Mouse (Mus musculus): ENCODE results near the gene Foxl2.

Gene Foxl2

GRCm38 (mm10) chr9:98962478-98963142, 7.5 kb downstream of the Foxl2 start:
- DNase-seq = no peak

- no peak for DNase-seq
Observed at GRCm38 (mm10) chr9:98963661-98964060, 8.6 kb downstream of the Foxl2 start.

GRCm38 (mm10) chr9:98965084-98965483, 10.0 kb downstream of the Foxl2 start:
- no peak for DNase-seq

- DNase-seq = no peak
Observed at GRCm38 (mm10) chr9:98973101-98973521, 18.0 kb downstream of the Foxl2 start.

GRCm38 (mm10) chr9:98973561-98973960, 18.5 kb downstream of the Foxl2 start:
- no peak for DNase-seq

- DNase-seq = no peak
Observed at GRCm38 (mm10) chr9:98974898-98975297, 19.8 kb downstream of the Foxl2 start.

GRCm38 (mm10) chr9:98976081-98976480, 21.0 kb downstream of the Foxl2 start:
- DNase-seq = no peak

- no peak for DNase-seq
Observed at GRCm38 (mm10) chr9:98976520-98976919, 21.4 kb downstream of the Foxl2 start.

- peak; percentile 81 for DNase-seq
Observed at GRCm38 (mm10) chr9:98979431-98980416, 24.6 kb downstream of the Foxl2 start.

- peak; percentile 98 for DNase-seq
Observed at GRCm38 (mm10) chr9:98985800-98986475, 30.9 kb downstream of the Foxl2 start, which contains the start of gene Faim. Gene Faim, plus strand, starts transcription at chr9:98986373.

- DNase-seq = no peak
Observed at GRCm38 (mm10) chr9:98986476-98987096, 31.5 kb downstream of the Foxl2 start.

GRCm38 (mm10) chr9:98987131-98987530, 32.0 kb downstream of the Foxl2 start:
- DNase-seq = no peak

GRCm38 (mm10) chr9:98994103-98994502, 39.0 kb downstream of the Foxl2 start:
- no peak for DNase-seq

GRCm38 (mm10) chr9:98999881-99000339, 44.8 kb downstream of the Foxl2 start:
- no peak for DNase-seq

GRCm38 (mm10) chr9:99001326-99001725, 46.2 kb downstream of the Foxl2 start:
- no peak for DNase-seq

All from kidney, adult 11 months (tissue).